Mouse (Mus musculus) hindbrain, postnatal 0 days (tissue): ENCODE results near the gene Lenep. TPM values are rescaled to one million over a fixed set of nuclear protein-coding genes. Genes with fewer than 3 reads are reported as not detected.

Experiments used
- ATAC-seq: fragments of 200-750 bp; cut with Nextera tagmentation; 2 replicates; pipeline ENCODE4 v1.8.0; 2017; ENCODE audit warnings: mild to moderate bottlenecking, moderate TSS enrichment, moderate library complexity
- DNase-seq: peaks from one replicate; pipeline ENCODE4 v3.0.0-alpha.2; 2015; ENCODE audit warnings: low spot score
- H3K27ac ChIP-seq: fragments of 300-500 bp; sonication (generic); 2 replicates; pipeline ENCODE4 v1.5.1; 2014; ENCODE audit warnings: mild to moderate bottlenecking
- H3K27me3 ChIP-seq: fragments of 300-500 bp; sonication (generic); 2 replicates; pipeline ENCODE4 v1.6.1; 2014; ENCODE audit warnings: low read length, mixed read lengths; ENCODE audit not compliant: insufficient read depth
- H3K36me3 ChIP-seq: fragments of 300-500 bp; sonication (generic); 2 replicates; pipeline ENCODE4 v1.6.1; 2014; ENCODE audit warnings: low read length, mixed read lengths; ENCODE audit not compliant: insufficient read depth
- H3K4me1 ChIP-seq: fragments of 300-500 bp; sonication (generic); 2 replicates; pipeline ENCODE4 v1.6.1; 2014; ENCODE audit warnings: antibody characterized with exemption, low read length, mixed read lengths; ENCODE audit not compliant: insufficient read depth
- H3K4me2 ChIP-seq: fragments of 300-500 bp; sonication (generic); 2 replicates; pipeline ENCODE4 v1.6.1; 2014; ENCODE audit warnings: low read depth, mild to moderate bottlenecking, low read length, moderate library complexity, mixed read lengths
- H3K4me3 ChIP-seq: fragments of 300-500 bp; sonication (generic); 2 replicates; pipeline ENCODE4 v1.5.1; 2014; ENCODE audit warnings: low read length
- H3K9ac ChIP-seq: fragments of 300-500 bp; sonication (generic); replicated peaks from 2 replicates; pipeline ENCODE4 v1.6.1; 2014; ENCODE audit warnings: mild to moderate bottlenecking, low read length, moderate library complexity, mixed read lengths
- H3K9me3 ChIP-seq: fragments of 300-500 bp; sonication (generic); 2 replicates; pipeline ENCODE4 v1.6.1; 2016; ENCODE audit warnings: low read length, mixed read lengths
- CTCF ChIP-seq: IDR thresholded peaks from 2 replicates; pipeline ENCODE4 v1.5.1; 2016; ENCODE audit warnings: antibody characterized with exemption, control low read depth, low read depth
- WGBS: fragments of 180-500 bp; shearing (Covaris S2); extraction: QIAGEN DNeasy Blood & Tissue Kit; methylation state at CpG from one replicate; pipeline ENCODE4 v1.1.7; 2014; 5-methylcytosine and 5-hydroxymethylcytosine counted together
- polyA plus RNA-seq: library from polyadenylated mRNA; unstranded; fragments of >200 nt; fragmentation: Nextera tagmentation; extraction: Ambion mirVana; gene quantifications from 2 replicates; pipeline ENCODE4 v1.2.1, GENCODE M21; 2015
- total RNA-seq: library from RNA; depleted of rRNA; stranded (reverse); fragments of >200 nt; gene quantifications from 2 replicates; pipeline ENCODE4 v1.2.3, GENCODE M21; 2014

The Lenep gene
- total and polyA plus RNA-seq, 2 experiments from 2014 or later = not detected

GRCm38 (mm10) chr3:89382950-89383349 lies 19.6 kb downstream of the Lenep start:
- no peaks in the 10 kb centered on the region for H3K9me3 ChIP-seq
- 0 out of 2 replicates have a peak, but pooled peaks cover 4% of the 10 kb centered on the region for H3K4me1 ChIP-seq
- H3K4me2 ChIP-seq = no peak overlapping the region
- no peaks in the 10 kb centered on the region for H3K36me3 ChIP-seq
- no peak overlapping the region for H3K27ac ChIP-seq
- no peak overlapping the region for H3K4me3 ChIP-seq
- DNase-seq (no peak), ATAC-seq (no peak)
- H3K9ac ChIP-seq = no peak overlapping the region
- 81% methylated on average over 5 of the region's 5 CpGs for WGBS
- no peak for TF ChIP-seq CTCF
- no peaks in the 10 kb centered on the region for H3K27me3 ChIP-seq

GRCm38 (mm10) chr3:89382033-89382882 lies 20.3 kb downstream of the Lenep start:
- DNase-seq = no peak
- WGBS = 86% methylated on average over 9 of the region's 9 CpGs
- Histone ChIP-seq H3K4me1 (0 out of 2 replicates have a peak, but pooled peaks cover 4% of the 10 kb centered on the region), H3K4me3 (no peak overlapping the region), H3K9ac (no peak overlapping the region), H3K9me3 (no peaks in the 10 kb centered on the region), H3K4me2 (no peak overlapping the region), H3K27me3 (no peaks in the 10 kb centered on the region), H3K27ac (no peak overlapping the region), H3K36me3 (no peaks in the 10 kb centered on the region)
- no peak for TF ChIP-seq CTCF
- no peak for ATAC-seq

- no peak for ATAC-seq
- no peak overlapping the region for H3K4me2 ChIP-seq
- WGBS = 78% methylated on average over 11 of the region's 11 CpGs
These were observed 21.4 kb downstream of the Lenep start for GRCm38 (mm10) chr3:89381233-89381632.

GRCm38 (mm10) chr3:89380711-89381110 lies 21.9 kb downstream of the Lenep start:
- no peak overlapping the region for H3K27ac ChIP-seq
- H3K36me3 ChIP-seq = no peaks in the 10 kb centered on the region
- H3K9me3 ChIP-seq = no peaks in the 10 kb centered on the region
- DNase-seq (no peak), ATAC-seq (no peak)
- no peak overlapping the region for H3K4me2 ChIP-seq
- 97% methylated on average over 18 of the region's 18 CpGs for WGBS
- no peaks in the 10 kb centered on the region for H3K27me3 ChIP-seq
- TF ChIP-seq CTCF = no peak
- H3K4me1 ChIP-seq = 0 out of 2 replicates have a peak, but pooled peaks cover 4% of the 10 kb centered on the region
- H3K9ac ChIP-seq = no peak overlapping the region
- H3K4me3 ChIP-seq = no peak overlapping the region

More at GRCm38 (mm10) chr3:89381233-89381632, 21.4 kb downstream of the Lenep start:
- no peak overlapping the region for H3K9ac ChIP-seq
- no peak overlapping the region for H3K4me3 ChIP-seq
- DNase-seq = no peak
- H3K27ac ChIP-seq = no peak overlapping the region
- H3K4me1 ChIP-seq = 0 out of 2 replicates have a peak, but pooled peaks cover 4% of the 10 kb centered on the region
- no peak for TF ChIP-seq CTCF
- no peaks in the 10 kb centered on the region for H3K36me3 ChIP-seq
- H3K27me3 ChIP-seq = no peaks in the 10 kb centered on the region
- H3K9me3 ChIP-seq = no peaks in the 10 kb centered on the region

DNA sequence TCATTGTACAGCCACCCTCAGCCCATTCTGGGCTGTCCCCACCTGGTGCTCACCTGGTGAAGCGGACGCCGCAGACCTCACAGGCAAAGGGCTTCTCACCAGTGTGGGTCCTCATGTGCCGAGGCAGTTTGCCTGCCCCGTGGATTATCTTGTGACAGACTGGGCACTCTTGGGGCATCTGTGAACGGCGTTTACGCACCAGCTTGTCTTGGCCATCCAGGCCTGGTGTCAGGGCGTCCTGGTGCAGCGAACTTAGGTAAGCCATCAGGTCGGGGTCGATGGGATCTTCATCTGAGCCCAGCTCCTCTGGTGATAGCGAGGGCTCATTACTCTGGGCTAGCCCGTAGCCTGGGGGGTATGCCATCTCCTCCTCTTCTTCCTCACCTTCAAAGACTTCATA lies 22.3 kb downstream of the Lenep start:
- Histone ChIP-seq H3K4me3 (no peak overlapping the region), H3K27ac (no peak overlapping the region), H3K27me3 (no peaks in the 10 kb centered on the region), H3K9ac (no peak overlapping the region), H3K9me3 (no peaks in the 10 kb centered on the region), H3K4me2 (no peak overlapping the region), H3K36me3 (no peaks in the 10 kb centered on the region), H3K4me1 (0 out of 2 replicates have a peak, but pooled peaks cover 4% of the 10 kb centered on the region)
- no peak for TF ChIP-seq CTCF
- no peak for ATAC-seq
- 94% methylated on average over 14 of the region's 14 CpGs for WGBS
- DNase-seq = no peak

GRCm38 (mm10) chr3:89379388-89380131 lies 23.0 kb downstream of the Lenep start:
- H3K4me1 ChIP-seq = 0 out of 2 replicates have a peak, but pooled peaks cover 4% of the 10 kb centered on the region
- no peak overlapping the region for H3K27ac ChIP-seq
- no peak overlapping the region for H3K4me3 ChIP-seq
- no peaks in the 10 kb centered on the region for H3K27me3 ChIP-seq
- H3K9ac ChIP-seq = no peak overlapping the region
- WGBS = 89% methylated on average over 31 of the region's 31 CpGs
- H3K4me2 ChIP-seq = peak overlapping the region; percentile 80
- ATAC-seq (no peak), DNase-seq (no peak)
- no peaks in the 10 kb centered on the region for H3K9me3 ChIP-seq
- no peak for TF ChIP-seq CTCF
- no peaks in the 10 kb centered on the region for H3K36me3 ChIP-seq
